Mouse (Mus musculus) cerebellum, adult 9-10 months (tissue): ENCODE measurements around the gene Chrna10.

Experiments used
- DNase-seq: peaks from one replicate; pipeline ENCODE4 v3.0.0; 2022

Chrna10 gene

DNA sequence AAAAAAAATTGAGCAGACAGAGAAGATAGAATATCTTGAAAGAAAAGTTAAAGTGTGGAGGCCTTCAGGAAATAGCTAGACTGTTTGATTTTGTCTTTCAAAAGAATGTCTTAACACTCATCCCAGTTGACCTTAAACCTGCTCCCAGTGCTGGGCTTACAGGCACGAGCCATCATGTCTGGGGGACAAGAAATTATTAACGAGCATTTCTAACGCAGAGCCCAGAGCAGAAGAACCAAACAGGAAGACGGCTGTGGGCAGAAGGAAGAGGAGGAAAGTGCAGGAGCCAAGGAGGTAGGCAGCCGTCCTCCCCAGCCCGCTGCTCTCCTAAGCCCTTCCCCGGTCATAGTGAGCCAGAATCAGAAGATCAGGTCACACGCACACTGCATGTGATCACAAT, 36.3 kb downstream of the Chrna10 start:
- no peak for DNase-seq

DNA sequence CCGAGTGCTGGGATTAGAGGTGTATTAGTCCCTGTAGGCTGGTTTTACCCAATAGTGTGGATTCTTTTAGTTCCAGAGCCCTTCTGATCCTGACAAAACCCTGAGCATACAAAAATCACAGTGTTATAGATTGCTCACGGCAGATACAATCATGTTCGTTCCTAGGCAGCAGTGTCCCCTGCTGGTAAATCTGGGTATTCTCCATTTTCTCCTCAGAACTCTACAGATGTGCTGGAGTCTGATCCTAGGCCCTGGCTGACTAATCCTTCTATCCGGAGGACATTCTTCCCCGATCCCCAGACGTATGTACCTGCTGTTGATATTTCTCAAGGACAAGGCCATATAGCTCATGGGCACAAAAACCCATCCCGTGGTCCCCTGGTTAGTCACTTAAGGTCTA, 38.1 kb downstream of the Chrna10 start:
- peak; percentile 52 for DNase-seq

DNA sequence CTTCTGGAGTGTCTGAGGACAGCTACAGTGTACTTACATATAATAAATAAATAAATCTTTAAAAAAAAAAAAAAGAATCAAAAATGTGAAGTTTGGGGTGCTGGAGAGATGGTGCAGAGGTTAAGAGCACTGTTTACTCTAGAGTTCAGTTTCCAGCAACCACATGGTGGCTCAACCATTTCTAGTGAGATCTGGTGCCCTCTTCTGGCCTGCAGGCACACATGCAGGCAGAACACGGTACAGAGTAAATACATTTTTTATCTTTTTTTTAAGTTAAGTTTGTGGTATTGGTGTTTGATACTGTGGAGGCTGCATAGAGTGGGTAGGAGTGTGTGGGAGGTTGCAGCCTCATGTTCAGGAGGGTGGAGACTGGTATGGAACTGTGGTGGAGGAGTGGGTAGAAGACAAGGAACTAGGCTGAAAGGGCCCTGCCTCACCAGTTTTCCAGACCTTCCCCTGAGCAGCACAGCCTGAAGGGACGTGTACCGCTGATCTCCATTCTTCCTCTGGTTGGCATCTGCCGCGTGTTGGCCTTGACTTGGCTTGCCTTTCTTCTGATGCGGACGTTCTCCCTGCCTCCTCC, 39.8 kb downstream of the Chrna10 start:
- DNase-seq: no peak

DNA sequence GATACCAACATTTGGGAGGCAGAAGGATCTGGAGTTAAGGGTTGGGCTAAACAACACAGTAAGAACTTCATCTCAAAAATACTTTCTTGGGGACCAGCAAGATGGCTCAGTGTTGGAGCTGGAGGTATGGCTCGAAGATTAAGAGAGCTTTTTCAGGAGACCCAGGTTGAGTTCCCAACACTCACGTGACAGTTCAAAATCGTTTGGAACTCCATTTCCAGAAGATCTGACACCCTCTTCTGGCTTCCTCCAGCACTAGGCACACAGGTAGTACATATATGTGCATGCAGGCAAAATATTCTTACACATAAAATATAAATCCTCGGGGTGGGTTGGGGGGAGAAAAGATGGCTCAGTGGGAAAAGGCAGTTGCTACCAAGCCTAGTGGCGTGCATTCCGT, 50.3 kb downstream of the Chrna10 start:
- DNase-seq: no peak

DNA sequence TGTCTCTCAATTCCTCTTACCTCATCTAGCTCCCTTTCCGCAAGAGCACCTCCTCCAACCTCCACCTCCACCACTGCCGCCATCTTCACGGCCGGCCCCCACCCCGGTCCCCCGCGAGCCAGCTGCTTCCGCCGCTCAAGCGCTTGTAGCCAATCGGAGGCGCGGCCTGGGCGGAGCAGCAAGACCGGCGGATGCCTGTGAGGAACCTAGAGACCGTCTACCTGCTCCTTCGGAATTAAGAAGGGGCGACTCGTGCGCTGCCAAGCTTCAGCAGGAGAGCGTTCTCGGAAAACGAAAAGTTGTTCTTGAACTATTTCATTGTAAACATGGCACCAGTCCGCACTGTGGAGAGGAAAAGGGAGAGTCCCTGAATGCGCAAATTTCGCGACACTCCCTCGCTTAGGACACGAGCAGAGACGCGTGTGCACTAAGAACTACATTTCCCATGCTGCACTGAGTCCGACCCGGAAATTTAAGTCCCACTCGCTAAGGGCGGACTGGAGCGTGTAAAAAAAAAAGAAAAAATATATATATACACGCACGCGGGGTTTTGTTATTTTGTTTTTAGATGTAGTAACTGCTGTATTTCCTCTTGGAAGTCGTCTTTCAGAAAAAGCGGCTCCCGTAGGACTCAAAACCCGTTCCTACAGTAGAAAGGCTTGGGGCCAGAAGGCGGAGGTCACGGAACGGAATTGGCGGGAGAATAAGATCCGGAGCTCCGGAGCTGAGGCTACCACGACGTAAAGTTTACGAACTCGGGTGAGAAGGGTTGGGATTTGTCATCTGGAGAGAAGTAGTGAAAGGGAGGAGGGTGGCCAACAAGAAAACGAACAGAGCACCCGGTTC, 51.4 kb downstream of the Chrna10 start, which contains the start of the genes Rnf121, Xndc1 and Xntrpc:
Gene Rnf121, minus strand, starts transcription at position 424 of the 846 bp plus-strand sequence.
Gene Xndc1, plus strand, starts transcription at position 466 of the 846 bp plus-strand sequence.
Gene Xntrpc, plus strand, starts transcription at position 668 of the 846 bp plus-strand sequence.
- peak; percentile 91 for DNase-seq

DNA sequence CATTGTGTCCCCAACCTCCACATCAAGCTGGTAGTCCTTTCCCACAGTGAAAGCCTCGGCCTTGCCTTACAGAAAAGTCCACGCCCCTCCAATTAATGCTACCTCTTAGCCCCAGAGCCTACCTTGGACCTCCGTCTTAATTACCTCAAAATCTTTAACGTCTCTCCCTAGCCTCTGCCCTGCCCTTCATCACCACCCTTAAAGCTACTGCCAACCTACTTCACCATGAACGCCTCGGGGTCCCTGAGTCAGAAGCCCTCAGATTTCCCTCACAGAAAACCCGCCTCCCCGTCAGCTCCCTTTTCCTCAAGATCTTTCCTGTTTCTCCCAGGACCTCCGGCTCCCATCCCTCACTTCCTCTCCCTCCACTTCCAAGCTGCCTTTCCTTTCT, 52.0 kb downstream of the Chrna10 start:
- DNase-seq: no peak

DNA sequence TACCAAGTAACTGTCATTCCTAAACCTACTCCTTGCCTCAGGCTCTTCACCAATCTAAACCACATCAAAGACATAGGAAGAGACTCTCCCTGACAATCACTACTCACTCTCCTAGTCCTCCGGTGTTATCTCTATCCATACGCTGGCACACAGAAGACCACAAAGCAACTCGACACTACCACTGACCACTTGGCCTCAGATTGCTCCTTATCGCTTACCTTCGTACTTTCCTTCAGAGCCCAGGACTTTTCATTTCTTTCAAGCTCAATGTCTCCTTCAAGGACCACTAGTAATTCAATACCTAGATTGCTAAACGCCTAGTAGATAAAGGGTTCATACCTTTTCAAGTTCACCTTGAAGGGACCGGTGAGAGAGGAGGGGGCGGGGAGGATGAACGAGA, 52.7 kb downstream of the Chrna10 start:
- DNase-seq: no peak

DNA sequence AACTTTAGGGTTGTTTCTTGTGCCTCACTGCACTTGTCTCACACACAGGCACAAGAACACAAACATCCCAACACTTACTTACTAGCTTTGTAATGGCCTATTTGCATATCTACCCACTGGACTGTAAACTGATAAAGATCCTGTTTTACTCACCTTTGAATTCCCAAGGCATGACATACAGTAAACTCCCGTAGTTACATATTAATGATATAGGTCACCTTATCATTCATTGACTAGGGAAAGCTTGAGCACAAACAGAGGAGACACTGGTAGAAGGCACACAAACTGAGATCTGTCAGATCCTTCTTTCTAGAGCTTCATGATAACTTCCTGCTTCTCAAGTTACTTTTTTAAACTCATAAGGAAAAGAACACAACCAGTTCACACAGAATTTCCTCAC, 54.4 kb downstream of the Chrna10 start:
- DNase-seq: no peak

DNA sequence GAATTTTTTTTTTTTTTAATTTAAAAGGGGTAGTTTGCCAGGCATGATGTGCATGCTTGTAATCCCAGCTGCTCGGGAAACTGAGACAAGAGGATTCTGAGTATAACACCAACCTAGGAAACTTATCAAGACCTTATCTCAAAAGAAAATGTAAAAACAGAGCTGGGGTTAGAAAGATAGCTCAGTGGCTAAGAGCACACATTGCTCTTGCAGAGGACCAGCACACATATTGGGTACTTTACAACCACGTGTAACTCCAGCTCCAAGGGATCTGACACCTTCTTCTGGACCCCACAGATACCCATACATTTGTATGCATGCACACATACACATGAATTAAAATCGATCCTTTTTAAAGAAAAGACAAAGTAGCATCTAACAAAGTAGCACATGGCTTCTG, 55.3 kb downstream of the Chrna10 start:
- DNase-seq: no peak
